Mouse (Mus musculus): ENCODE data around the gene Gtf2f2.

GRCm38 (mm10) chr14:75947674-75948073, 63.0 kb downstream of the Gtf2f2 start:
- no peak for TF ChIP-seq GABPA (IDR thresholded peaks at IDR 0.05; ENCODE audit: low read depth, low read length)
- no peak for TF ChIP-seq CTCF (IDR thresholded peaks at IDR 0.05 in 2 of 3, conservative IDR thresholded peaks at IDR 0.05 in 1 of 3; ENCODE audit: control insufficient read depth in 1 of 3, insufficient read depth in 1 of 3, low read depth in 2 of 3, low read length in 3 of 3, poor library complexity in 1 of 3, severe bottlenecking in 1 of 3)

Measured in MEL (cell line).